Mouse (Mus musculus) embryonic facial prominence, embryonic 14.5 days (tissue): ENCODE results near the gene Polg. TPM values are rescaled to one million over a fixed set of nuclear protein-coding genes. Genes with fewer than 3 reads are reported as not detected.
A peak's percentile ranks its signal among the peaks of the same experiment; 100 is the strongest.

Experiments used
- ATAC-seq: fragments of 200-750 bp; cut with Nextera tagmentation; 2 replicates; pipeline ENCODE4 v1.8.0; 2017; ENCODE audit warnings: low read depth, moderate number of reproducible peaks, moderate TSS enrichment
- DNase-seq: peaks from one replicate; pipeline ENCODE4 v3.0.0-alpha.2; 2015; ENCODE audit warnings: low spot score
- H3K27ac ChIP-seq: fragments of 300-500 bp; sonication (generic); replicated peaks from 2 replicates; pipeline ENCODE4 v1.5.1; 2014; ENCODE audit warnings: low read depth, mild to moderate bottlenecking, low read length, moderate library complexity
- H3K27me3 ChIP-seq: fragments of 300-500 bp; sonication (generic); replicated peaks from 2 replicates; pipeline ENCODE4 v1.6.1; 2014; ENCODE audit warnings: low read length; ENCODE audit not compliant: control insufficient read depth, insufficient read depth
- H3K36me3 ChIP-seq: fragments of 300-500 bp; sonication (generic); 2 replicates; pipeline ENCODE4 v1.6.1; 2014; ENCODE audit warnings: low read length, mixed read lengths; ENCODE audit not compliant: control insufficient read depth, insufficient read depth
- H3K4me1 ChIP-seq: fragments of 300-500 bp; sonication (generic); 2 replicates; pipeline ENCODE4 v1.6.1; 2014; ENCODE audit warnings: antibody characterized with exemption, low read length; ENCODE audit not compliant: control insufficient read depth, insufficient read depth
- H3K4me2 ChIP-seq: fragments of 300-500 bp; sonication (generic); 2 replicates; pipeline ENCODE4 v1.6.1; 2014; ENCODE audit warnings: low read depth, mild to moderate bottlenecking, low read length, moderate library complexity, mixed read lengths
- H3K4me3 ChIP-seq: fragments of 300-500 bp; sonication (generic); 2 replicates; pipeline ENCODE4 v1.5.1; 2014; ENCODE audit warnings: low read depth, mild to moderate bottlenecking, low read length
- H3K9ac ChIP-seq: fragments of 300-500 bp; sonication (generic); 2 replicates; pipeline ENCODE4 v1.6.1; 2014; ENCODE audit warnings: low read depth, mild to moderate bottlenecking, low read length, moderate library complexity, mixed read lengths
- H3K9me3 ChIP-seq: fragments of 300-500 bp; sonication (generic); 2 replicates; pipeline ENCODE4 v1.6.1; 2016; ENCODE audit warnings: low read length; ENCODE audit not compliant: control insufficient read depth
- WGBS: fragments of 180-500 bp; shearing (Covaris S2); extraction: QIAGEN DNeasy Blood & Tissue Kit; methylation state at CpG from one replicate; pipeline ENCODE4 v1.1.7; 2014; 5-methylcytosine and 5-hydroxymethylcytosine counted together
- polyA plus RNA-seq: library from polyadenylated mRNA; unstranded; fragments of >200 nt; fragmentation: Nextera tagmentation; extraction: Ambion mirVana; gene quantifications from 2 replicates; pipeline ENCODE4 v1.2.1, GENCODE M21; 2014

Gene Polg
- polyA plus RNA-seq, 1 experiment from 2014 or later: 38.7 TPM

DNA sequence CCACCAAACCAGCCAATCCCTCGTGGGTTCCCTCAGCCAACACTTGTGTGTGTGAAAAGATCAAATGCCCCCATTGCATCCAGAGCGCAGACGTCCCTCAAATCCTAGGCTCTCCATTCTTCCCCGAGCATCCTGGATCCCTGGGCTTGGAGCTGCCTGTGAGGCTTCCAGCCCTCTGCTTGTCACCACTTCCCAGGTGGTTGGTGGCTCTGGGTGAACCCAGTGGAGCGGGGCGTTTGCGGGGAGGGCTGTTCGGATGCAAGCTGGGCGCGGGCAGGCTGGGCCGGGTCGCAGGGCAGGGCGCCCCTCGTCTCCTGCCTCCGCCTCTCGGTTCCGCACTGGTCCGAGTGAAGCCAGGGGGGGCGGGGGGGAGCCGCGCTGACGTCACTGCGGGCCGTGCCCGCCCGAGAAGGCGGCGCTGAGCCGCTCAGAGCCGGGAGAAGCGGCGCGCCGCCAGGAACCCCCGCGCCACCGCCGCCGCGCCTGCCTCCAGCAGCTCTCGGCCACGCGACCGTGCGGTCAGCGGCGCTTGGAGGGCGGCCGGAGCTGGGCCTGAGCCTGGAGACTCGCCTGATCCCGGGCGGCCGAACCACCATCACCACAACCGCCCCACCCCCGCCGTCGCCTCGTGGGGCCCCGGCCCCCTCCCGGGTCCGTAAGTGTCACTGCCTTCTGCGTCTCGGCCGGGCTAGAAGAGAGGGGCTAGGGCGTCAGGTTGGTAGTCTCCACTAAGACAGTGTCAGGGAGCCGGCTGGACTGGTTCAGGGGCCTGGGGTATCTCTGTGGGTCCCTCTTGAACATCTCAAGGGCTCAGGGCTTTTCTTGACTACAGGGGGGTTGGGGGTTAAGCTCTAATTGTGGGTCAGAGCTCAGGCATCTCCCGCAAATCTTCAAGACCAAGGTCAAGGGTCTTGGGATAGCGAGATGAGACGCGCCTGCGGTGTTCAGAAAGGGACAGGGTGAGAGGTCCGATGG is 33.7 kb upstream of the Polg start:
- ATAC-seq (peak; percentile 24; the same call in 1 of the 2 replicates), DNase-seq (no peak)
- Histone ChIP-seq H3K27me3 (peaks cover 100% of the 10 kb centered on the region), H3K9me3 (no peaks in the 10 kb centered on the region), H3K4me3 (peak overlapping the region; percentile 29), H3K36me3 (no peaks in the 10 kb centered on the region), H3K9ac (peak overlapping the region; percentile 30; the same call in 1 of the 2 replicates), H3K27ac (no peak overlapping the region), H3K4me2 (peak overlapping the region; percentile 45), H3K4me1 (0 out of 2 replicates have a peak, but pooled peaks cover 2% of the 10 kb centered on the region)
- WGBS: under 1% methylated on average over 34 of the region's 72 CpGs

DNA sequence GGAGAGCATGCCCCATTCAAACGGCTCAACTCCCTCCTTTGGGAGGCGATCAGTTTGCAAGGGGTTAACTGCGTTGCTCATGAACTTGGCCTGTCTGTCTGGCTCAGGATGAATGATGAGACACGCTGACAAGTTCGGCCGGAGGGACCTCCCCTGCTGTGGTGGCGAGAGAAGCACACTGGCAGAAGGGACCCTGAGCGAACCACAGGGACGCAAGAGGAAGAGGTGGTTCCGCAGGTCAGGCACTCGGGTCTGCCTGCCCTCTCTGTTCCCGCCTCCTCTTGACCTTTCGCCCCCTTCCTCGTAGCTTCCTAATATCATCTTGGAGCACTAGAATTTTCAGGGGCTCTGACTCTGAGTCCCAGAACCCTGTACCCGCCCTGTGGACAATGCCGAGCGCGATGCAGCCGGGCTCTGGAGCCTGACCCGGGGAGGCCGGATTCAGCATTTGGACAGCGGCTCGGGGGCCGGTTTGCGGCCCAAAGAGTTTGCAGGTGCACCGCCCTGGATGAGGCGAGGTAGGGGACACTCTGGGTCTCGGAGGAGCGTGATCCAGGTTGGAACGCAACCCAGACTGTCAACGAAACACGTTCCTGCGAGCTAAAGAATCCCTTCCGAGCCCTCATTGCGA is 32.9 kb upstream of the Polg start:
- H3K27me3 ChIP-seq: peaks cover 100% of the 10 kb centered on the region
- no peak for DNase-seq
- H3K27ac ChIP-seq: no peak overlapping the region

DNA sequence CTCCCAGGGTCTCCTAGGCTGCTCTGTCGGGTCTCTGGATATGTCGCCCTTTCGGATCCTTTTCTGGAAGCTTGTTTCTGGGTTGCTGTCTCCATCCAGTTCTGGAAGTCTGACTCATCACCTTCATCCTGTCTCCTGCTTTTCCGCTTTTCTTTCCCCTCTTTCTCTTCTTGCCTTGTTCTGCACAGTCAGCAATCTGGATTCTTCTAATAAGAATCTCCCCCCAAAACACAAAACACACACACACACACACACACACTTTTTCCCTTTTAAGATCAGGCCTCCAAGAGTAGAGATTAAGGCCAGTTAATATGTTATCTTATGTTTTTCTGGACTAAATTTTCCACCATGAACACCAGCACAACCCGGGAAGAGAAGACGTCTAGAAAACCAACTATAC is 32.2 kb upstream of the Polg start:
- 6% methylated on average over 6 of the region's 6 CpGs for WGBS
- Histone ChIP-seq H3K9me3 (no peaks in the 10 kb centered on the region), H3K36me3 (no peaks in the 10 kb centered on the region), H3K27ac (no peak overlapping the region), H3K4me3 (no peak overlapping the region), H3K27me3 (peaks cover 99% of the 10 kb centered on the region), H3K4me1 (no peaks in the 10 kb centered on the region), H3K9ac (no peak overlapping the region), H3K4me2 (no peak overlapping the region)
- DNase-seq (no peak), ATAC-seq (no peak)

More for the DNA sequence above, 32.9 kb upstream of the Polg start:
- Histone ChIP-seq H3K36me3 (no peaks in the 10 kb centered on the region), H3K4me2 (peak overlapping the region; percentile 45; the same call in 1 of the 2 replicates), H3K9ac (no peak overlapping the region), H3K4me1 (no peaks in the 10 kb centered on the region), H3K9me3 (no peaks in the 10 kb centered on the region), H3K4me3 (peak overlapping the region; percentile 29; the same call in 1 of the 2 replicates)
- under 1% methylated on average over 34 of the region's 35 CpGs for WGBS
- no peak for ATAC-seq

DNA sequence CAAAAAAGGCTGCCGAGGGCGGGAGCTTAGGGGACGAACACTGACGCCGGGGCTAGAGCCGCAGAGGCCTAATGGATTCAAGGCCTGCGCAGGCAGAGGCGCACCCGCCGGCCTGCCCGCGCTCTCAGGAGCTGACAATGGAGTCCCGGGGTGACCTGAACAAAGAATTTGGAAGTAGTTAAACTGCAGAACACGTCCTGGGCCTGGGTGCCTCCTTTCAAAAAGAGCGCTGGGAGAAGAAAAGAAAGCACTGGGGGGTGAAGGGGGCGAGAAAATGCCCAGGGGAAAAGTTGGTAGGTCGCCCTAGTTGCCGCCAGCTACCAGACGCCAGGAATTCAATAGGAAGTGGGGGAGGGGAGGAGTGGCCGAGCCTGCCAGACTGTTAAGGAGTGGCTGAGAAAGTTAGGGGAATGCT is 31.5 kb upstream of the Polg start:
- WGBS: 4% methylated on average over 20 of the region's 20 CpGs
- peaks cover 96% of the 10 kb centered on the region for H3K27me3 ChIP-seq
- no peak for ATAC-seq

DNA sequence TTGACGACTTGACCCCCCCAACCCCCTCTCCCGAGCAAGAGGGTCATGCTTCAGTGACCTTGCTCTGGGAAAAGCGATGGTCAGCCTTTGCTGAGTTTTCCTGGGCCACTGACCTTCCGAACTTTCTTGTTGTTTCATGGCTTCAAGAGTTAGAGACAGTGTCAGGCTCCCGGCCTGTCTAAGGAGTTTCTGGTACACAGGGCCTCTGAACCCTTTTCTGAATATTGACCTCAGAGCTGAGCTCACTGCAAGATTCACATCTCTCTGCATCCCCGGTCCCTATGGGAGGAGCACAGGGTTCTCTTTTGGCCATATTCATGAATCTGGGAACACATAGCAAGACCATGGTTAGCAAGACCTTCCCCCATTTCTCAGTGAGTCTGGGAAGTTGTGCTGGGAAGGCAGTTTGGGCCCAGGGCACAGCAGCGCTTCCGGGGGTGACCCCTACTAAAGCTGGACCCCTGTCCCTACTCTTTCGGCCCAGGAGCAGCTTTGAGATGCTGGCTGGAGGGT is 30.7 kb upstream of the Polg start:
- Histone ChIP-seq H3K27me3 (peaks cover 92% of the 10 kb centered on the region), H3K27ac (no peak overlapping the region), H3K4me1 (no peaks in the 10 kb centered on the region), H3K4me3 (no peak overlapping the region), H3K9ac (no peak overlapping the region), H3K4me2 (no peak overlapping the region), H3K9me3 (no peaks in the 10 kb centered on the region), H3K36me3 (no peaks in the 10 kb centered on the region)
- WGBS: 8% methylated on average over 9 of the region's 9 CpGs
- ATAC-seq: no peak
- no peak for DNase-seq

More for the DNA sequence above, 31.5 kb upstream of the Polg start:
- Histone ChIP-seq H3K9ac (no peak overlapping the region), H3K9me3 (no peaks in the 10 kb centered on the region), H3K36me3 (no peaks in the 10 kb centered on the region), H3K4me2 (no peak overlapping the region), H3K4me3 (no peak overlapping the region), H3K4me1 (no peaks in the 10 kb centered on the region), H3K27ac (no peak overlapping the region)
- DNase-seq: no peak

DNA sequence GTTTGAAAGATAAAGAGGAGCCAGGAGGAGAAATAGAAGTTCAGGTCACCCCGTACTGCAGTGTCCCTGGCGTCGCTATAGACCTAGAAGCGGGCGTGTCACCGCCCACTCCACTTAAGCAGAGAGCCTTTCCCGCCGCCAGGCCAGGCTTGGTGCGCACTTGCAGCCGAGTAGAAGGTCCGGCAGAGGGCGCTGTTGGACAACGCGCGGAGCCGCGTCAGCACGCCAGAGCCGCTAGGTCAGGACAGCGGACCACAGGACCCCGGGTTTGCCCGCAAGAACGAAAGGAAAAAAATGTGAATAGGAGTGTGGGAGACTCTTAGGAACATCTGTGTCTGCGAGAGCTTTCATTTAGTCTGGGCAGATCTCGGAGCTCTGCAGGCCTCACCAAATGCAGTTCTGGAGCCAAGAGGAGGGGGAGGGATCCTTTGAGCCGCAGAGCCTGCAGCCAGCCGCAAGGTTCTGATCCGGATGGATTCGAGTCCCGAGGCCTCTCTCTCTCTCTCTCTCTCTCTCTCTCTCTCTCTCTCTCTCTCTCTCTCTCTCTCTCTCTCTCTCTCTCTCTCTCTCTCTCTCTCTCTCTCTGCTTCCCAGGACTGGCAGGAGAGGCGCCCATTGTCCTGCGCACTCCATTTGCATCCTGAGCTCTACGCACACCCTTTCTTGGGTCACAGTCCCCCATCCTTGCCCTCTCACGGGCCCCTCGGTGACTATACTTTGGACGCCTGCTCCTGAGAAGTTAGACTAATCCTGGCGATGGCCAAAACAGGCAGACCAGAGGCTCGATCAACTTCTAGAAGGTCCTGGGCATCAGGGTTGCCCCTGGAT is 30.0 kb upstream of the Polg start:
- Histone ChIP-seq H3K9me3 (no peaks in the 10 kb centered on the region), H3K4me2 (peak overlapping the region; percentile 53), H3K4me3 (peak overlapping the region; percentile 30), H3K4me1 (no peaks in the 10 kb centered on the region), H3K36me3 (no peaks in the 10 kb centered on the region), H3K9ac (no peak overlapping the region), H3K27ac (no peak overlapping the region), H3K27me3 (peaks cover 85% of the 10 kb centered on the region)
- DNase-seq: peak; percentile 83
- peak; percentile 89 for ATAC-seq
- WGBS: 2% methylated on average over 38 of the region's 38 CpGs

DNA sequence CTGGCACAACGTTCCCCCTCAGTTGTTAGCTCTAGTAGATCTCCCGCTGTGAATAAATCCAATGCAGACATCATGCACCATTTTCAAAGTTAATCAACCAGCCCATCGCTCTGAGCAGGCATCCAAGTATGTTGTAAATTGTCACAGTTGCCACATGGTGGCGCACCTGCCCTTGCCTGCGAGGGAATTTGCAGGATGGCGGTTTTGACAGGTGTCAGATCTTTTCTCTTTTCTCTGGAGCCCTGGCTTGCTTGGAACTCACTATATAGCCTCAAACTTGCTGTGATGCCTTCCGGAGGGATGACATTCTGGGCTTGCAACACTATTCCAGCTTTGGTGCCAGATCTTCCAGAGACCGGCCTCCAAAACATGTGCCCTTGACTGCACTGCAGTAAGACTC is 27.8 kb upstream of the Polg start:
- H3K27ac ChIP-seq: no peak overlapping the region
- no peak overlapping the region for H3K4me2 ChIP-seq
- 10% methylated on average over 8 of the region's 8 CpGs for WGBS
- ATAC-seq: no peak
- no peak overlapping the region for H3K9ac ChIP-seq
- DNase-seq: peak; percentile 50
- no peaks in the 10 kb centered on the region for H3K4me1 ChIP-seq
- no peaks in the 10 kb centered on the region for H3K9me3 ChIP-seq
- H3K36me3 ChIP-seq: no peaks in the 10 kb centered on the region
- H3K27me3 ChIP-seq: peaks cover 63% of the 10 kb centered on the region
- H3K4me3 ChIP-seq: no peak overlapping the region

DNA sequence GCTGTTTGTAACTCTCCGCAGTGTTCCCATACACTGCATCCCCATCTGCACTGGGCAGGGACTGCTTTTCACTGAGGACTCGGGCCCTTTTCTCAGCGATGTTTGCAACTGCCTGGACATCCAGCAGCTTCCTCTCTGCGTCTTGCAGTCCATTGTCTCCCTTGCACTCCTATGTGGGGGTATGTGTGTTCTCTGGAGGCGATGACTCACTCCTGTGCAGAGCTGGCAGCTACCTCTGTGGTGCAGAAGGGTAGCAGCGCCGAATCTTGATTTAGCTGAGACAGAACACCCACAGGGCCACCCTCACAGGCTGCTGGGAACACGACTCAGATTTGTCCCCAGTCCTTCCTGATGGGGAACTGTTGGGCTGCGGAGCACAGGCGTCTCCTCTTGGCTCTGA is 20.4 kb upstream of the Polg start:
- Histone ChIP-seq H3K4me2 (no peak overlapping the region), H3K4me1 (no peaks in the 10 kb centered on the region), H3K27ac (no peak overlapping the region), H3K9ac (no peak overlapping the region), H3K36me3 (no peaks in the 10 kb centered on the region), H3K27me3 (no peaks in the 10 kb centered on the region; the same call in 1 of the 2 replicates), H3K4me3 (no peak overlapping the region), H3K9me3 (no peaks in the 10 kb centered on the region)
- DNase-seq (no peak), ATAC-seq (no peak)
- 60% methylated on average over 10 of the region's 10 CpGs for WGBS
